Mouse (Mus musculus) forebrain, embryonic 15.5 days (tissue): Measurements from ENCODE around the gene Rita1. TPM values are rescaled to one million over a fixed set of nuclear protein-coding genes. Genes with fewer than 3 reads are reported as not detected.
A peak's percentile ranks its signal among the peaks of the same experiment; 100 is the strongest.

Source experiments
- ATAC-seq: fragments of 200-750 bp; cut with Nextera tagmentation; replicated peaks from 2 replicates; pipeline ENCODE4 v1.8.0; 2017; ENCODE audit warnings: mild to moderate bottlenecking, moderate TSS enrichment, moderate library complexity
- H3K27ac ChIP-seq: fragments of 300-500 bp; sonication (generic); replicated peaks from 2 replicates; pipeline ENCODE4 v1.5.1; 2015; ENCODE audit warnings: mild to moderate bottlenecking, inconsistent platforms
- H3K27me3 ChIP-seq: fragments of 300-500 bp; sonication (generic); 2 replicates; pipeline ENCODE4 v1.6.1; 2015; ENCODE audit warnings: inconsistent platforms
- H3K36me3 ChIP-seq: fragments of 300-500 bp; sonication (generic); 2 replicates; pipeline ENCODE4 v1.6.1; 2015; ENCODE audit warnings: mild to moderate bottlenecking, inconsistent platforms
- H3K4me1 ChIP-seq: fragments of 300-500 bp; sonication (generic); 2 replicates; pipeline ENCODE4 v1.6.1; 2015; ENCODE audit warnings: inconsistent platforms
- H3K4me2 ChIP-seq: fragments of 300-500 bp; sonication (generic); replicated peaks from 2 replicates; pipeline ENCODE4 v1.6.1; 2015; ENCODE audit warnings: mild to moderate bottlenecking, inconsistent platforms
- H3K4me3 ChIP-seq: fragments of 300-500 bp; sonication (generic); 2 replicates; pipeline ENCODE4 v1.5.1; 2015; ENCODE audit warnings: mild to moderate bottlenecking, inconsistent platforms
- H3K9ac ChIP-seq: fragments of 300-500 bp; sonication (generic); replicated peaks from 2 replicates; pipeline ENCODE4 v1.6.1; 2015; ENCODE audit warnings: mild to moderate bottlenecking, inconsistent platforms
- H3K9me3 ChIP-seq: fragments of 300-500 bp; sonication (generic); 2 replicates; pipeline ENCODE4 v1.6.1; 2016; ENCODE audit warnings: inconsistent platforms
- WGBS: fragments of 180-500 bp; shearing (Covaris S2); methylation state at CpG from one replicate; pipeline ENCODE4 v1.1.7; 2015; ENCODE audit warnings: mixed read lengths; 5-methylcytosine and 5-hydroxymethylcytosine counted together
- polyA plus RNA-seq: library from polyadenylated mRNA; unstranded; fragments of >200 nt; fragmentation: Nextera tagmentation; extraction: Ambion mirVana; gene quantifications from 2 replicates; pipeline ENCODE4 v1.2.1, GENCODE M21; 2015

Gene Rita1
- polyA plus RNA-seq, 1 experiment from 2014 or later: 23.0 TPM

- Histone ChIP-seq H3K9ac (no peak overlapping the region), H3K27me3 (no peaks in the 10 kb centered on the region), H3K27ac (peak overlapping the region; percentile 90), H3K4me1 (peaks cover 79% of the 10 kb centered on the region), H3K36me3 (no peaks in the 10 kb centered on the region), H3K4me3 (no peak overlapping the region), H3K9me3 (no peaks in the 10 kb centered on the region), H3K4me2 (no peak overlapping the region)
- WGBS: 32% methylated on average over 9 of the region's 9 CpGs
- ATAC-seq: peak; percentile 21; the same call in 1 of the 2 replicates
Measured at GRCm38 (mm10) chr5:120566681-120567252, 45.6 kb downstream of the Rita1 start.

GRCm38 (mm10) chr5:120566101-120566500, 46.3 kb downstream of the Rita1 start:
- H3K4me1 ChIP-seq: peaks cover 75% of the 10 kb centered on the region
- H3K4me3 ChIP-seq: no peak overlapping the region
- H3K27me3 ChIP-seq: no peaks in the 10 kb centered on the region
- WGBS: 5% methylated on average over 5 of the region's 5 CpGs
- H3K36me3 ChIP-seq: no peaks in the 10 kb centered on the region
- H3K9me3 ChIP-seq: no peaks in the 10 kb centered on the region
- no peak overlapping the region for H3K4me2 ChIP-seq
- 0 out of 2 replicates have a peak overlapping the region, but pooled peaks have one; percentile 24 for H3K9ac ChIP-seq
- ATAC-seq: peak; percentile 82
- peak overlapping the region; percentile 90 for H3K27ac ChIP-seq

GRCm38 (mm10) chr5:120565171-120565905, 47.1 kb downstream of the Rita1 start:
- no peak; the same call in 1 of the 2 replicates for ATAC-seq
- WGBS: 17% methylated on average over 15 of the region's 15 CpGs
- H3K4me1 ChIP-seq: peaks cover 75% of the 10 kb centered on the region

GRCm38 (mm10) chr5:120563914-120564311, 48.5 kb downstream of the Rita1 start:
- no peak overlapping the region for H3K4me3 ChIP-seq
- no peaks in the 10 kb centered on the region for H3K9me3 ChIP-seq
- H3K4me1 ChIP-seq: peaks cover 65% of the 10 kb centered on the region
- no peak overlapping the region for H3K4me2 ChIP-seq
- ATAC-seq: no peak
- WGBS: 66% methylated on average over 4 of the region's 4 CpGs
- H3K36me3 ChIP-seq: no peaks in the 10 kb centered on the region
- no peak overlapping the region for H3K27ac ChIP-seq
- no peaks in the 10 kb centered on the region for H3K27me3 ChIP-seq
- no peak overlapping the region for H3K9ac ChIP-seq

More at GRCm38 (mm10) chr5:120565171-120565905, 47.1 kb downstream of the Rita1 start:
- H3K4me2 ChIP-seq: no peak overlapping the region
- H3K9ac ChIP-seq: peak overlapping the region; percentile 24; the same call in 1 of the 2 replicates
- no peak overlapping the region for H3K4me3 ChIP-seq
- no peaks in the 10 kb centered on the region for H3K27me3 ChIP-seq
- no peaks in the 10 kb centered on the region for H3K36me3 ChIP-seq
- peak overlapping the region; percentile 90 for H3K27ac ChIP-seq
- no peaks in the 10 kb centered on the region for H3K9me3 ChIP-seq

GRCm38 (mm10) chr5:120562956-120563913, 49.2 kb downstream of the Rita1 start:
- WGBS: 63% methylated on average over 28 of the region's 28 CpGs
- peak overlapping the region; percentile 46 for H3K27ac ChIP-seq

GRCm38 (mm10) chr5:120560616-120561311, 51.6 kb downstream of the Rita1 start:
- no peak overlapping the region for H3K9ac ChIP-seq
- peaks cover 34% of the 10 kb centered on the region for H3K4me1 ChIP-seq
- WGBS: 18% methylated on average over 16 of the region's 16 CpGs
- no peak overlapping the region for H3K4me3 ChIP-seq
- H3K27me3 ChIP-seq: no peaks in the 10 kb centered on the region
- no peak for ATAC-seq
- H3K27ac ChIP-seq: peak overlapping the region; percentile 14; the same call in 1 of the 2 replicates
- H3K36me3 ChIP-seq: peaks cover 6% of the 10 kb centered on the region; the same call in 1 of the 2 replicates
- H3K9me3 ChIP-seq: no peaks in the 10 kb centered on the region
- H3K4me2 ChIP-seq: no peak overlapping the region

More at GRCm38 (mm10) chr5:120562956-120563913, 49.2 kb downstream of the Rita1 start:
- ATAC-seq: no peak
- peaks cover 58% of the 10 kb centered on the region for H3K4me1 ChIP-seq
- H3K4me3 ChIP-seq: no peak overlapping the region
- H3K4me2 ChIP-seq: no peak overlapping the region
- no peaks in the 10 kb centered on the region for H3K27me3 ChIP-seq
- no peak overlapping the region; the same call in 1 of the 2 replicates for H3K9ac ChIP-seq
- H3K9me3 ChIP-seq: no peaks in the 10 kb centered on the region
- no peaks in the 10 kb centered on the region for H3K36me3 ChIP-seq

- peaks cover 28% of the 10 kb centered on the region for H3K4me1 ChIP-seq
- WGBS: 75% methylated on average over 9 of the region's 9 CpGs
- H3K4me3 ChIP-seq: no peak overlapping the region
- ATAC-seq: no peak
- H3K27ac ChIP-seq: no peak overlapping the region
- H3K9ac ChIP-seq: no peak overlapping the region
- H3K4me2 ChIP-seq: no peak overlapping the region
- no peaks in the 10 kb centered on the region for H3K9me3 ChIP-seq
- H3K27me3 ChIP-seq: no peaks in the 10 kb centered on the region
- H3K36me3 ChIP-seq: peaks cover 9% of the 10 kb centered on the region; the same call in 1 of the 2 replicates
Measured at GRCm38 (mm10) chr5:120560129-120560615, 52.2 kb downstream of the Rita1 start.

- Histone ChIP-seq H3K9me3 (no peaks in the 10 kb centered on the region), H3K4me3 (no peak overlapping the region), H3K4me1 (peaks cover 22% of the 10 kb centered on the region), H3K36me3 (peaks cover 14% of the 10 kb centered on the region), H3K27ac (no peak overlapping the region), H3K4me2 (no peak overlapping the region), H3K27me3 (no peaks in the 10 kb centered on the region), H3K9ac (no peak overlapping the region)
- 80% methylated on average over 14 of the region's 14 CpGs for WGBS
- no peak for ATAC-seq
Measured at GRCm38 (mm10) chr5:120558762-120559161, 53.6 kb downstream of the Rita1 start.

- 72% methylated on average over 8 of the region's 8 CpGs for WGBS
- H3K4me2 ChIP-seq: no peak overlapping the region
Measured at GRCm38 (mm10) chr5:120558041-120558440, 54.3 kb downstream of the Rita1 start.

GRCm38 (mm10) chr5:120555871-120556270, 56.5 kb downstream of the Rita1 start:
- peaks cover 25% of the 10 kb centered on the region for H3K36me3 ChIP-seq

More at GRCm38 (mm10) chr5:120558041-120558440, 54.3 kb downstream of the Rita1 start:
- no peak overlapping the region for H3K27ac ChIP-seq
- no peak overlapping the region for H3K4me3 ChIP-seq
- no peak overlapping the region for H3K9ac ChIP-seq
- H3K9me3 ChIP-seq: no peaks in the 10 kb centered on the region
- H3K4me1 ChIP-seq: peaks cover 15% of the 10 kb centered on the region
- no peak for ATAC-seq
- peaks cover 21% of the 10 kb centered on the region for H3K36me3 ChIP-seq
- H3K27me3 ChIP-seq: no peaks in the 10 kb centered on the region

GRCm38 (mm10) chr5:120550673-120551072, 61.7 kb downstream of the Rita1 start:
- Histone ChIP-seq H3K4me3 (no peak overlapping the region), H3K27me3 (no peaks in the 10 kb centered on the region), H3K9ac (no peak overlapping the region), H3K4me2 (no peak overlapping the region), H3K27ac (no peak overlapping the region), H3K9me3 (no peaks in the 10 kb centered on the region), H3K36me3 (peaks cover 22% of the 10 kb centered on the region), H3K4me1 (no peaks in the 10 kb centered on the region)
- 94% methylated on average over 5 of the region's 5 CpGs for WGBS
- no peak for ATAC-seq

More at GRCm38 (mm10) chr5:120555871-120556270, 56.5 kb downstream of the Rita1 start:
- WGBS: 89% methylated on average over 24 of the region's 24 CpGs
- no peak overlapping the region for H3K4me2 ChIP-seq
- H3K27ac ChIP-seq: no peak overlapping the region
- no peak overlapping the region for H3K4me3 ChIP-seq
- no peak for ATAC-seq
- peaks cover 9% of the 10 kb centered on the region for H3K4me1 ChIP-seq
- H3K9ac ChIP-seq: no peak overlapping the region
- H3K9me3 ChIP-seq: no peaks in the 10 kb centered on the region
- no peaks in the 10 kb centered on the region for H3K27me3 ChIP-seq
